9 mouse cellular contexts compared by ENCODE assay signal in genomic region chr16:23270913-23271253, GRCm38 (mm10). TPM values are rescaled to one million over a fixed set of nuclear protein-coding genes. Genes with fewer than 3 reads are reported as not detected.
A peak's percentile ranks its signal among the peaks of the same experiment; 100 is the strongest.
DNase-seq lines count a peak whose midpoint lies in the region; ATAC-seq lines count a peak whose summit lies in the region.
"Had no signal": no experiment of that assay in that cellular context is flagged by ENCODE, and none has a peak within 500 bp of the region (broad histone marks: within the 10 kb centered on the region; RNA-seq: fewer than 3 reads in every experiment).

No protein-coding gene starts in this region.

- no peaks in the 10 kb centered on the region for H3K9me3 ChIP-seq in neural tube, embryonic 11.5 days (ENCODE audit: control insufficient read depth, low read length)
- no peaks in the 10 kb centered on the region for H3K9me3 ChIP-seq in forebrain, embryonic 12.5 days
- H3K9me3 ChIP-seq in limb, embryonic 11.5 days (ENCODE audit: control insufficient read depth, low read length) = no peaks in the 10 kb centered on the region
- no peaks in the 10 kb centered on the region for H3K9me3 ChIP-seq in stomach, embryonic 16.5 days (replicated peaks; ENCODE audit: control insufficient read depth, low read length)

- no peak overlapping the region for H3K4me2 ChIP-seq in neural tube, embryonic 11.5 days (ENCODE audit: low read depth)
- no peak overlapping the region for H3K4me2 ChIP-seq in forebrain, embryonic 12.5 days
- no peak overlapping the region for H3K4me2 ChIP-seq in limb, embryonic 11.5 days (ENCODE audit: low read depth, severe bottlenecking)
- no peak overlapping the region for H3K4me2 ChIP-seq in stomach, embryonic 16.5 days (ENCODE audit: low read depth, low read length)

- peaks cover 27% of the 10 kb centered on the region for H3K4me1 ChIP-seq in neural tube, embryonic 11.5 days (ENCODE audit: control insufficient read depth, insufficient read depth, low read length)
- H3K4me1 ChIP-seq in forebrain, embryonic 12.5 days = peaks cover 44% of the 10 kb centered on the region
- H3K4me1 ChIP-seq in limb, embryonic 11.5 days (ENCODE audit: control insufficient read depth, insufficient read depth, low read length) = peaks cover 18% of the 10 kb centered on the region
- peaks cover 53% of the 10 kb centered on the region for H3K4me1 ChIP-seq in stomach, embryonic 16.5 days (ENCODE audit: control insufficient read depth, insufficient read depth, low read length)

- H3K27ac ChIP-seq in neural tube, embryonic 11.5 days (ENCODE audit: low read depth, low read length) = 0 out of 2 replicates have a peak overlapping the region, but pooled peaks have one; percentile 27
- peak overlapping the region; percentile 63 for H3K27ac ChIP-seq in forebrain, embryonic 12.5 days
- H3K27ac ChIP-seq in limb, embryonic 11.5 days (replicated peaks; ENCODE audit: low read depth, low read length) = peak overlapping the region; percentile 73
- H3K27ac ChIP-seq in stomach, embryonic 16.5 days (ENCODE audit: low read length) = peak overlapping the region; percentile 41; the same call in 1 of the 2 replicates

- no peak overlapping the region for H3K9ac ChIP-seq in neural tube, embryonic 11.5 days (ENCODE audit: low read length)
- no peak overlapping the region for H3K9ac ChIP-seq in forebrain, embryonic 12.5 days
- H3K9ac ChIP-seq in limb, embryonic 11.5 days (ENCODE audit: low read length) = no peak overlapping the region
- H3K9ac ChIP-seq in stomach, embryonic 16.5 days (ENCODE audit: low read length) = no peak overlapping the region

- DNase-seq in neural tube, embryonic 11.5 days (ENCODE audit: low spot score) = no peak
- DNase-seq in neural tube, embryonic 10.5 days (ENCODE audit: extremely low spot score, low spot score) = no peak
- no peak for DNase-seq in limb, embryonic 11.5 days (ENCODE audit: low spot score)
- DNase-seq in thymus, postnatal 25 days = no peak
- DNase-seq: cerebellum, adult 11 months had no signal

- 0% methylated on average over 3 of the region's 3 CpGs for WGBS in neural tube, embryonic 11.5 days
- WGBS in forebrain, embryonic 12.5 days = 7% methylated on average over 3 of the region's 3 CpGs
- WGBS in limb, embryonic 11.5 days = 4% methylated on average over 2 of the region's 3 CpGs
- 16% methylated on average over 3 of the region's 3 CpGs for WGBS in stomach, embryonic 16.5 days

- ATAC-seq in neural tube, embryonic 11.5 days (ENCODE audit: insufficient read depth, low FRiP score, low TSS enrichment) = peak; percentile 57
- peak; percentile 61; the same call in 1 of the 2 replicates for ATAC-seq in forebrain, embryonic 12.5 days (ENCODE audit: low FRiP score)
- ATAC-seq in limb, embryonic 11.5 days (ENCODE audit: insufficient number of reproducible peaks, low FRiP score, low TSS enrichment, low read depth) = no peak
- no peak for ATAC-seq in stomach, embryonic 16.5 days (ENCODE audit: insufficient read depth, low FRiP score)
- no peak for ATAC-seq in frontal cortex, adult (ENCODE audit: low TSS enrichment)

- H3K27me3 ChIP-seq in neural tube, embryonic 11.5 days (ENCODE audit: control insufficient read depth, insufficient read depth, low read length) = no peaks in the 10 kb centered on the region
- peaks cover 11% of the 10 kb centered on the region for H3K27me3 ChIP-seq in forebrain, embryonic 12.5 days
- no peaks in the 10 kb centered on the region for H3K27me3 ChIP-seq in limb, embryonic 11.5 days (ENCODE audit: control insufficient read depth, insufficient read depth, low read length)
- H3K27me3 ChIP-seq in stomach, embryonic 16.5 days (ENCODE audit: control insufficient read depth, insufficient read depth, low read length) = no peaks in the 10 kb centered on the region
- H3K27me3 ChIP-seq: Patski had no signal

- H3K36me3 ChIP-seq in neural tube, embryonic 11.5 days (ENCODE audit: control insufficient read depth, insufficient read depth, low read length) = no peaks in the 10 kb centered on the region; the same call in 1 of the 2 replicates
- H3K36me3 ChIP-seq in forebrain, embryonic 12.5 days (replicated peaks) = no peaks in the 10 kb centered on the region
- no peaks in the 10 kb centered on the region for H3K36me3 ChIP-seq in limb, embryonic 11.5 days (ENCODE audit: control insufficient read depth, insufficient read depth, low read length)
- no peaks in the 10 kb centered on the region for H3K36me3 ChIP-seq in stomach, embryonic 16.5 days (ENCODE audit: control insufficient read depth, insufficient read depth, low read length)

- H3K4me3 ChIP-seq in neural tube, embryonic 11.5 days (ENCODE audit: low read depth, low read length) = no peak overlapping the region
- H3K4me3 ChIP-seq in forebrain, embryonic 12.5 days (replicated peaks) = no peak overlapping the region
- H3K4me3 ChIP-seq in limb, embryonic 11.5 days (ENCODE audit: low read depth, low read length) = no peak overlapping the region
- no peak overlapping the region for H3K4me3 ChIP-seq in stomach, embryonic 16.5 days (replicated peaks; ENCODE audit: low read length)

RNA-seq across cellular contexts. Expression of gene St6gal1, which starts 46.3 kb away (rescaled TPM):
- 36.3 and 39.7 TPM in 2 replicates for polyA plus RNA-seq in neural tube, embryonic 11.5 days (2014; fragmentation: Nextera tagmentation; extraction: Ambion mirVana)
- 34.6 and 36.2 TPM in 2 replicates for polyA plus RNA-seq in forebrain, embryonic 12.5 days (2016; fragmentation: Nextera tagmentation; extraction: Ambion mirVana)
- 29.1 and 30.4 TPM in 2 replicates for polyA plus RNA-seq in limb, embryonic 11.5 days (2014; fragmentation: Nextera tagmentation; extraction: Ambion mirVana)
- 16.6 and 17.6 TPM in 2 replicates for polyA plus RNA-seq in stomach, embryonic 16.5 days (2015; fragmentation: Nextera tagmentation; extraction: Ambion mirVana)

Comparison
In these comparisons a context has a peak if more than half of its experiments do, and no peak if none do; other contexts are left out.
1. ATAC-seq: peak in neural tube, embryonic 11.5 days (single experiment) and forebrain, embryonic 12.5 days (single experiment); none in limb, embryonic 11.5 days (single experiment), stomach, embryonic 16.5 days (single experiment) and frontal cortex, adult (single experiment).
2. Peak in every context shown above with its lines, with median percentiles within 50 percentile points of each other: H3K27ac ChIP-seq.